Mouse (Mus musculus): ENCODE measurements around the gene Nkain2. TPM values are rescaled to one million over a fixed set of nuclear protein-coding genes. Genes with fewer than 3 reads are reported as not detected.
"Not testable (repeated sequence)": the region's sequence is repeated elsewhere in the genome, so short reads cannot be mapped to it uniquely, and the experiment has no call there.

The Nkain2 gene
- polyA plus RNA-seq, 1 experiment = not detected

DNA sequence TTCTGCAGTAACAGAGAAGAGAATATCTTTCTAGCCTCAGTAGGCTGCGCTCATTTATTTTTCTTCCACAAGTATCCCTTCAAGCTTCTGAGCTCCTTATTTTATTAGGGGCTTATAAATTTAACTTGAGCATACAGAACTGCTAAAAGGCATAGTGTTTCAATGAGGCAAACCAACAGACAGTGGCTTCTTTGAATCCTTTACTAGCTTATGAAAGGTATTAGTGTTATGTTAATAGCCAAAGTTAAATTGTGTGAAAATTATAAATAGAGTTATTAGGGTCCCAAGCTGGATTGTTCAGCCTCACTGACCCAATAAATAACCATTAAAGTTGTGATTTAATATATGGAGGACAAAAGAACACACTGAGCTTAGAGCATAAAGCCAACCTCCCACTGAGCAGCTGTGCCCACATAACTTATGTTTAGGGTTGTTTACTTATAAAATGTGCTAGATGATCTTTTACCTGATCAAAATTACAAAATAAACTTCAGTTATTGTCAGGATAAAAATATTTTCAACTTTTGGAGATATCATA, 889.0 kb downstream of the Nkain2 start:
- Histone ChIP-seq H3K27ac (ENCODE audit: control insufficient read depth, insufficient read depth, low read depth, low read length, poor library complexity) (no peak overlapping the region), H3K4me3 (replicated peaks; ENCODE audit: control insufficient read depth, low read depth, low read length) (no peak overlapping the region), H3K4me1 (ENCODE audit: control insufficient read depth, insufficient read depth, low read length) (no peaks in the 10 kb centered on the region)
- TF ChIP-seq POLR2A (IDR thresholded peaks at IDR 0.05; ENCODE audit: borderline replicate concordance, control insufficient read depth, low read depth, low read length) (no peak), CTCF (IDR thresholded peaks at IDR 0.05; ENCODE audit: control insufficient read depth, insufficient read depth, low read length) (no peak)
- 82% methylated on average over 1 of the region's 1 CpGs for WGBS

DNA sequence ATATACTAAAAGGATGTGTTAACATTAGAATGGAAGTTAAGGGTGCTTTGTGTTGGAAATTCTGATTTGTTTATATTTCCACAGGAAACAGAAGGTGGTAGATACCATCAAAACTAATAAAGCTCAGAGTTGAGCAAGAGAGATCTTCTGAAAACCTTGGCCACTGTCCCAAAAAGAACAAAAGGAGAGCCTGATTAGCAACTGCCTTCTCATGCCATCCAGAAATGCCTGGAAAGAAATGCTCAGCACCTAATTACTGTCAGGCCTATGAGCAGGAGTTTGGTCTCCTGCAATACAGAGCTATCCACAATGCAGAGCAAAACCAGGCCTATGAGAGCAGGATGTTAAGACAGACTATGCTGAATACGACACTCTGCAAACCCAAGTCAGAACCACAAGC, 897.1 kb downstream of the Nkain2 start:
- TF ChIP-seq POLR2A (IDR thresholded peaks at IDR 0.05; ENCODE audit: borderline replicate concordance, control insufficient read depth, low read depth, low read length) = no peak
- no peak for TF ChIP-seq CTCF (IDR thresholded peaks at IDR 0.05; ENCODE audit: control insufficient read depth, insufficient read depth, low read length)
- H3K4me1 ChIP-seq (ENCODE audit: control insufficient read depth, insufficient read depth, low read length) = no peaks in the 10 kb centered on the region
- 62% methylated on average over 1 of the region's 1 CpGs for WGBS
- no peak overlapping the region for H3K4me3 ChIP-seq (replicated peaks; ENCODE audit: control insufficient read depth, low read depth, low read length)
- no peak overlapping the region for H3K27ac ChIP-seq (ENCODE audit: control insufficient read depth, insufficient read depth, low read depth, low read length, poor library complexity)

DNA sequence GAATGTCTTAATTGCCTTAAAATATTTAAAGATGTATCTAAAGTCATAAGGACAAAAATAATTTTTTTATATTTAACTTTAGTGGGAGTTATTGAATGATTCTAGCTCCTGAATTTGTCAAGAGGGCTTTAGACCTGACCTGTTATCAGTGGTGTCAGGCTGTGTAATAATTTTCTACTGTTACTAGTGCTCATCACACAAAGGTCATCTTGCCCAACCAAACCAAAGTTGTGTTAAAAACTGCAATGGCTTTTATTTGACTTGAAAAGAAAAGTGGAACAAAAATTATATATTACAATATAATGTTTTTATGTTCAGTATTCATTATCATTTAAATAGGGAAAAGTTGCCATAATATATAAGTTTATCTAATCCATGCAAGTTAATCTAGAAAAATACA, 911.9 kb downstream of the Nkain2 start:
- TF ChIP-seq CTCF (IDR thresholded peaks at IDR 0.05; ENCODE audit: control insufficient read depth, insufficient read depth, low read length) = no peak
- TF ChIP-seq POLR2A (IDR thresholded peaks at IDR 0.05; ENCODE audit: borderline replicate concordance, control insufficient read depth, low read depth, low read length) = no peak
- H3K27ac ChIP-seq (ENCODE audit: control insufficient read depth, insufficient read depth, low read depth, low read length, poor library complexity) = no peak overlapping the region
- no peaks in the 10 kb centered on the region for H3K4me1 ChIP-seq (ENCODE audit: control insufficient read depth, insufficient read depth, low read length)
- no peak overlapping the region for H3K4me3 ChIP-seq (replicated peaks; ENCODE audit: control insufficient read depth, low read depth, low read length)

DNA sequence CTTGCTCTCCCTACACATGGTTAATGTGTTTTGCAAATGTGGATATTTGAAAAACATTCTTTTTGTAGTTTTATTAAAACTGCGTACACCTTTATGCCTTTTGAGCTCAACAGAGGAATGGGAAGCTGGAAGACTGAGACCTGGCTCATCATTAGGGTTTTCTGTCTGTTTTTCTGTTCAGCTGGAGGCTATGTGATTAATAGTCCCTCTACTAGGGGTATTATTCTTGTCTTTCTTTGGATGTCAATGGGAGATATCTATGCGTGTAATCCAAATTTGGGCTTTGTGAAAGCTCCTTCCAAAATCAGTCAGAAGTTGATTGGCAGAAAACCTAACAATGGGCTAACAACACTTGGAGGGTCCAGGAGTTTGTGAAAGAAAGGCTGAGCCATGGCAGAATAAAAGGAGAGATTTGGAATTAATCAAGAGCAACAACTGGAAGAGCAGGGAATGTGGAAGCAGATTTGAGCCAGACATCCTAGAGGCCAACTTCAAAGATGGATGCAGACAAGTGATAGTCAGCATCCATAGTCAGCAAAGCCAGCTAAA, 943.0 kb downstream of the Nkain2 start:
- Histone ChIP-seq H3K4me3 (replicated peaks; ENCODE audit: control insufficient read depth, low read depth, low read length) (no peak overlapping the region), H3K4me1 (ENCODE audit: control insufficient read depth, insufficient read depth, low read length) (no peaks in the 10 kb centered on the region), H3K27ac (ENCODE audit: control insufficient read depth, insufficient read depth, low read depth, low read length, poor library complexity) (no peak overlapping the region)
- TF ChIP-seq CTCF (IDR thresholded peaks at IDR 0.05; ENCODE audit: control insufficient read depth, insufficient read depth, low read length) (no peak), POLR2A (IDR thresholded peaks at IDR 0.05; ENCODE audit: borderline replicate concordance, control insufficient read depth, low read depth, low read length) (no peak)
- 84% methylated on average over 2 of the region's 2 CpGs for WGBS

DNA sequence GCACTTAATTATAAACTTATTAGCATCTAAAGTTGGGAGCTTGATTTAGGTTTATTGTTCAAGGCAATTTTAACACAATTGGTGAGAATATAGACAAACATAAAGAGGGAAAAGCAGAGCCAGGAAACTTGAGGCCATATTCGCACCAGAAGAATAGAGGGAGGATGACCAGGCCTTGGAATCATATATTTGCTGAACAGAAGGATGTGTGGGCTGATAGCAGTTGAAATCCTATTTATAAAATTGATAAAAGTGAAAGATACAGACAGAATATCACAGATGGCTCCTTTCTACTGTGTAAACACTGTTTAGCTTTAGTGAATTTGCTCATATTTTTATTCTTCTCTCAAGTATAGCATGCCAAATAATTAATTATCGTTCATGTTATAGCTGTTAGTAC, 958.3 kb downstream of the Nkain2 start:
- Histone ChIP-seq H3K27ac (ENCODE audit: control insufficient read depth, insufficient read depth, low read depth, low read length, poor library complexity) (no peak overlapping the region), H3K4me1 (ENCODE audit: control insufficient read depth, insufficient read depth, low read length) (no peaks in the 10 kb centered on the region), H3K4me3 (replicated peaks; ENCODE audit: control insufficient read depth, low read depth, low read length) (no peak overlapping the region)
- 77% methylated on average over 2 of the region's 2 CpGs for WGBS
- TF ChIP-seq POLR2A (IDR thresholded peaks at IDR 0.05; ENCODE audit: borderline replicate concordance, control insufficient read depth, low read depth, low read length) (no peak), CTCF (IDR thresholded peaks at IDR 0.05; ENCODE audit: control insufficient read depth, insufficient read depth, low read length) (no peak)

- TF ChIP-seq CTCF (IDR thresholded peaks at IDR 0.05; ENCODE audit: control insufficient read depth, insufficient read depth, low read length) (no peak), POLR2A (IDR thresholded peaks at IDR 0.05; ENCODE audit: borderline replicate concordance, control insufficient read depth, low read depth, low read length) (no peak)
- H3K4me3 ChIP-seq (replicated peaks; ENCODE audit: control insufficient read depth, low read depth, low read length) = no peak overlapping the region
- no peak overlapping the region for H3K27ac ChIP-seq (ENCODE audit: control insufficient read depth, insufficient read depth, low read depth, low read length, poor library complexity)
- no peaks in the 10 kb centered on the region for H3K4me1 ChIP-seq (ENCODE audit: control insufficient read depth, insufficient read depth, low read length)
- WGBS = 55% methylated on average over 5 of the region's 5 CpGs
These were observed 962.6 kb downstream of the Nkain2 start for GRCm38 (mm10) chr10:31927657-31928056.

- H3K4me3 ChIP-seq (replicated peaks; ENCODE audit: control insufficient read depth, low read depth, low read length); H3K4me1 ChIP-seq (ENCODE audit: control insufficient read depth, insufficient read depth, low read length); H3K27ac ChIP-seq (ENCODE audit: control insufficient read depth, insufficient read depth, low read depth, low read length, poor library complexity): not testable (repeated sequence)
- 77% methylated on average over 3 of the region's 3 CpGs for WGBS
These were observed 969.4 kb downstream of the Nkain2 start for GRCm38 (mm10) chr10:31920901-31921300.

GRCm38 (mm10) chr10:31907488-31907887, 982.8 kb downstream of the Nkain2 start:
- 69% methylated on average over 3 of the region's 3 CpGs for WGBS
- no peak for TF ChIP-seq CTCF (IDR thresholded peaks at IDR 0.05; ENCODE audit: control insufficient read depth, insufficient read depth, low read length)
- no peak for TF ChIP-seq POLR2A (IDR thresholded peaks at IDR 0.05; ENCODE audit: borderline replicate concordance, control insufficient read depth, low read depth, low read length)
- H3K4me3 ChIP-seq (replicated peaks; ENCODE audit: control insufficient read depth, low read depth, low read length) = no peak overlapping the region

DNA sequence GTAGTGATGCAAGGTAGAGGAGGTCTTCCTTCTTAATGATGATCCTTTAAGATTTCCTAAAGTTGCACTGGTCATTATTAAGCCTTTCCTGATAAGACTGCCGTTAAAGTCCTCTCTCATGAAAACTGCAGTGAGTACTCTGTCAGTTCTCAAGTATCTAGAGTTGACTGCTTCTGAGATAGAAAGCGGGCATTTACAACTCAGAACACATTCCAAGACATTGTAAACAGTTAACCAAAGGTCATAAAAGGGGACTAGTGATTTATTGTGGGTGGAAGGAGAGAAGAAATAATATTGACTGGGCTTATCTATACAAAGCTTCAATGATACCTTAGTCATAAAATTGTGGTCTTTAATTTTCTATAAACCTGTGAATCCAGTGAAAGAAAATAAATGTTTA, 990.8 kb downstream of the Nkain2 start:
- 41% methylated on average over 2 of the region's 2 CpGs for WGBS
- TF ChIP-seq POLR2A (IDR thresholded peaks at IDR 0.05; ENCODE audit: borderline replicate concordance, control insufficient read depth, low read depth, low read length) = no peak
- TF ChIP-seq CTCF (IDR thresholded peaks at IDR 0.05; ENCODE audit: control insufficient read depth, insufficient read depth, low read length) = no peak
- Histone ChIP-seq H3K27ac (ENCODE audit: control insufficient read depth, insufficient read depth, low read depth, low read length, poor library complexity) (no peak overlapping the region), H3K4me1 (ENCODE audit: control insufficient read depth, insufficient read depth, low read length) (no peaks in the 10 kb centered on the region), H3K4me3 (replicated peaks; ENCODE audit: control insufficient read depth, low read depth, low read length) (no peak overlapping the region)

More at GRCm38 (mm10) chr10:31907488-31907887, 982.8 kb downstream of the Nkain2 start:
- Histone ChIP-seq H3K4me1 (ENCODE audit: control insufficient read depth, insufficient read depth, low read length) (no peaks in the 10 kb centered on the region), H3K27ac (ENCODE audit: control insufficient read depth, insufficient read depth, low read depth, low read length, poor library complexity) (no peak overlapping the region)

All from bone marrow, adult 2 months (tissue).